Mouse (Mus musculus): ENCODE measurements at regions not wholly inside any gene's neighbourhood (a gene's known extent, or its start where the extent isn't known, plus 50 kb on each side); places are given as distances from the start of the nearest gene placed in this dataset.

DNA sequence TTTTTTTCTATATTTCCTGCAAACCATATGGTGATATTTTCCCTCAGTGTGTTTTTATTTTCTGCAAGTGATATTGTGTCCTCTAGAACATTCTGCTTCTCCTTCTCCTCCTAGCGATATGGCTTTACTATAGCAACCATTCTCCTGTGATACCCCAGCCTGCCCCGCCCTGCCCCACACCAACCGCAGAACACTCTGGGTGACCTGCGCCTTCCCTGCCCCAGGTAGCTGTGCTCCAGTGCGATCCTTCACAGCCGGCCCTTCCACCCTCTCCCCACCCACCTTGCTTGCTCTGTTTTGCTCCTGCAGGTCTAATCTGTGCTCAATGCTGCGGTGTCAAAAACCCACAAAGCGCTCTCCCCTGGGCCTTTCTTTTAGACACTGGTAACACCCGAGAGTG lies 98.0 kb downstream of the Bdh1 start:
- TF ChIP-seq CTCF (IDR thresholded peaks at IDR 0.05; ENCODE audit: borderline replicate concordance, extremely low read depth, insufficient read depth, insufficient read length) (no peak), POLR2A (IDR thresholded peaks at IDR 0.05; ENCODE audit: borderline replicate concordance, extremely low read depth, insufficient read depth, insufficient read length, poor library complexity, severe bottlenecking) (no peak)
